15 mouse cellular contexts compared by ENCODE assay signal in genomic region chr4:132816855-132817254, GRCm38 (mm10).
"Had no signal": no experiment of that assay in that cellular context is flagged by ENCODE, and none has a peak within 500 bp of the region (broad histone marks: within the 10 kb centered on the region; RNA-seq: fewer than 3 reads in every experiment).

No protein-coding gene starts in this region.

- H3K36me3 ChIP-seq: lung, embryonic 15.5 days; midbrain, embryonic 10.5 days; neural tube, embryonic 12.5 days; neural tube, embryonic 15.5 days; stomach, embryonic 15.5 days had no signal

- H3K4me3 ChIP-seq: layer of hippocampus, adult 2 months; lung, embryonic 15.5 days; midbrain, embryonic 10.5 days; neural tube, embryonic 12.5 days; neural tube, embryonic 15.5 days; stomach, embryonic 15.5 days had no signal

- H3K9me3 ChIP-seq: lung, embryonic 15.5 days; neural tube, embryonic 15.5 days; stomach, embryonic 15.5 days had no signal

- H3K9ac ChIP-seq: liver, embryonic 14.5 days; lung, embryonic 15.5 days; neural tube, embryonic 12.5 days; neural tube, embryonic 15.5 days; stomach, embryonic 15.5 days had no signal

- H3K4me2 ChIP-seq: lung, embryonic 15.5 days; neural tube, embryonic 12.5 days; neural tube, embryonic 15.5 days; stomach, embryonic 15.5 days had no signal

- H3K27me3 ChIP-seq: lung, embryonic 15.5 days; neural tube, embryonic 12.5 days; neural tube, embryonic 15.5 days; stomach, embryonic 15.5 days had no signal

- ATAC-seq: intestine, postnatal 0 days had no signal

- H3K27ac ChIP-seq: kidney, postnatal 0 days; layer of hippocampus, adult 2 months; liver, embryonic 14.5 days; lung, embryonic 15.5 days; midbrain, embryonic 10.5 days; neural tube, embryonic 12.5 days; neural tube, embryonic 15.5 days; stomach, embryonic 15.5 days had no signal

- DNase-seq: kidney, postnatal 25 days; lung, postnatal 10 days; midbrain, embryonic 14.5 days; right cerebral cortex, adult 18-20 months; right cerebral cortex, postnatal 25 days; thymus, postnatal 25 days had no signal

- H3K4me1 ChIP-seq: lung, embryonic 15.5 days; midbrain, embryonic 10.5 days; neural tube, embryonic 12.5 days; neural tube, embryonic 15.5 days; stomach, embryonic 15.5 days had no signal
